Mouse (Mus musculus) ES-Bruce4 (cell line): Measurements from ENCODE around the gene Pram1.
A peak's percentile ranks its signal among the peaks of the same experiment; 100 is the strongest.

Source experiments
- CTCF ChIP-seq: IDR thresholded peaks from one replicate; pipeline ENCODE4 v1.8.1; 2011; ENCODE audit warnings: low read depth, low read length
- EP300 ChIP-seq: IDR thresholded peaks from 2 replicates; pipeline ENCODE4 v1.6.1; 2011; ENCODE audit warnings: low read depth, low read length; ENCODE audit not compliant: insufficient read depth
- POLR2A ChIP-seq: IDR thresholded peaks from one replicate; pipeline ENCODE4 v1.8.1; 2011; ENCODE audit warnings: low read length; ENCODE audit not compliant: insufficient read depth

- TF ChIP-seq CTCF (no peak), EP300 (0 out of 2 replicates have a peak, but pooled peaks have one; percentile 16), POLR2A (no peak)
Measured at GRCm38 (mm10) chr17:33639743-33640142, 1.9 kb downstream of the Pram1 start.
